Mouse (Mus musculus) forebrain, embryonic 16.5 days (tissue): ENCODE measurements around the gene Mfsd4b5. TPM values are rescaled to one million over a fixed set of nuclear protein-coding genes. Genes with fewer than 3 reads are reported as not detected.

Experiments used
- polyA plus RNA-seq: library from polyadenylated mRNA; unstranded; fragments of >200 nt; fragmentation: Nextera tagmentation; extraction: Ambion mirVana; gene quantifications from 2 replicates; pipeline ENCODE4 v1.2.1, GENCODE M21; 2015

Mfsd4b5 gene
- polyA plus RNA-seq, 1 experiment from 2014 or later, result not detected

Other genes starting within 250 kb of the Mfsd4b5 start
- gene Mfsd4b4, start 87.4 kb downstream of the Mfsd4b5 start, polyA plus RNA-seq, result 4.7 and 5.2 TPM in 2 replicates
- not detected in 2 replicates for gene Mfsd4b2, start 59.7 kb downstream of the Mfsd4b5 start, polyA plus RNA-seq
- not detected in 2 replicates for gene Mfsd4b3, start 26.5 kb downstream of the Mfsd4b5 start, polyA plus RNA-seq
- gene Mfsd4b1, start 38.6 kb upstream of the Mfsd4b5 start, polyA plus RNA-seq, result 0.09 and 0.32 TPM in 2 replicates
- gene Slc16a10, start 155.6 kb upstream of the Mfsd4b5 start, polyA plus RNA-seq, result 1.9 and 2.2 TPM in 2 replicates